Mouse (Mus musculus) lung, embryonic 15.5 days (tissue): ENCODE results near the gene Wfdc16. TPM values are rescaled to one million over a fixed set of nuclear protein-coding genes. Genes with fewer than 3 reads are reported as not detected.
"Not testable (repeated sequence)": the region's sequence is repeated elsewhere in the genome, so short reads cannot be mapped to it uniquely, and the experiment has no call there.

Experiments
- ATAC-seq: fragments of 200-750 bp; cut with Nextera tagmentation; 2 replicates; pipeline ENCODE4 v1.8.0; 2017; ENCODE audit warnings: moderate number of reproducible peaks, borderline replicate concordance; ENCODE audit not compliant: low FRiP score, low TSS enrichment; ENCODE audit errors: extremely low read depth
- H3K27ac ChIP-seq: fragments of 300-500 bp; sonication (generic); 2 replicates; pipeline ENCODE4 v1.5.1; 2015; ENCODE audit warnings: moderate library complexity, mild to moderate bottlenecking, inconsistent platforms
- H3K27me3 ChIP-seq: fragments of 300-500 bp; sonication (generic); 2 replicates; pipeline ENCODE4 v1.6.1; 2015; ENCODE audit warnings: inconsistent platforms
- H3K36me3 ChIP-seq: fragments of 300-500 bp; sonication (generic); 2 replicates; pipeline ENCODE4 v1.6.1; 2015; ENCODE audit warnings: inconsistent platforms
- H3K4me1 ChIP-seq: fragments of 300-500 bp; sonication (generic); 2 replicates; pipeline ENCODE4 v1.6.1; 2015; ENCODE audit warnings: inconsistent platforms
- H3K4me2 ChIP-seq: fragments of 300-500 bp; sonication (generic); 2 replicates; pipeline ENCODE4 v1.6.1; 2015; ENCODE audit warnings: inconsistent platforms, mild to moderate bottlenecking, moderate library complexity
- H3K4me3 ChIP-seq: fragments of 300-500 bp; sonication (generic); 2 replicates; pipeline ENCODE4 v1.5.1; 2015; ENCODE audit warnings: mild to moderate bottlenecking, inconsistent platforms
- H3K9ac ChIP-seq: fragments of 300-500 bp; sonication (generic); 2 replicates; pipeline ENCODE4 v1.6.1; 2015; ENCODE audit warnings: inconsistent platforms
- H3K9me3 ChIP-seq: fragments of 300-500 bp; sonication (generic); 2 replicates; pipeline ENCODE4 v1.6.1; 2016; ENCODE audit warnings: inconsistent platforms
- WGBS: fragments of 180-500 bp; shearing (Covaris S2); methylation state at CpG from one replicate; pipeline ENCODE4 v1.1.7; 2015; 5-methylcytosine and 5-hydroxymethylcytosine counted together
- polyA plus RNA-seq: library from polyadenylated mRNA; unstranded; fragments of >200 nt; fragmentation: Nextera tagmentation; extraction: Ambion mirVana; gene quantifications from 2 replicates; pipeline ENCODE4 v1.2.1, GENCODE M21; 2015

The Wfdc16 gene
- polyA plus RNA-seq, 1 experiment from 2014 or later, result not detected

DNA sequence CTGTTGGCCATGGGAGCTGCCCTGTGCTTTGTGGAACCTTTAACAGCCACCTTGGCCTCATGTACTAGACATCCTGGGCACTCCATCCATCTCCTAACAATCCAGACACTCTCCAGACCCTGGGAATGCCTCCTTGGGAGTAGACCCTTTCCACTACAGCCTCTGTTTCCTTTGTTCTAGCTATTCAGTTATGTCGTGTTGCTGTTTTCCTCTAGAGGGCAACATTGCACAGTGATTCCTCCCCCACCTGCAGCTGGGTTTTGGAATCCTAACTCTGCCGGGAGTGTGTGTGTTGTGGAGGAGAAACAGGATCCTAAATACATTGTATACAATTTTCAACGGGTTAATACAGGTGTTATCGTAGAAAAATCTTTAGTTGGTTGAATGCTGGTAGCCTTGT is 46.6 kb downstream of the Wfdc16 start:
- no peak overlapping the region for H3K4me2 ChIP-seq
- H3K27ac ChIP-seq, result no peak overlapping the region
- no peaks in the 10 kb centered on the region for H3K4me1 ChIP-seq
- ATAC-seq, result no peak
- H3K36me3 ChIP-seq, result no peaks in the 10 kb centered on the region
- H3K27me3 ChIP-seq, result no peaks in the 10 kb centered on the region
- WGBS, result 6% methylated on average over 4 of the region's 4 CpGs
- H3K4me3 ChIP-seq, result no peak overlapping the region
- no peaks in the 10 kb centered on the region for H3K9me3 ChIP-seq
- H3K9ac ChIP-seq, result no peak overlapping the region

DNA sequence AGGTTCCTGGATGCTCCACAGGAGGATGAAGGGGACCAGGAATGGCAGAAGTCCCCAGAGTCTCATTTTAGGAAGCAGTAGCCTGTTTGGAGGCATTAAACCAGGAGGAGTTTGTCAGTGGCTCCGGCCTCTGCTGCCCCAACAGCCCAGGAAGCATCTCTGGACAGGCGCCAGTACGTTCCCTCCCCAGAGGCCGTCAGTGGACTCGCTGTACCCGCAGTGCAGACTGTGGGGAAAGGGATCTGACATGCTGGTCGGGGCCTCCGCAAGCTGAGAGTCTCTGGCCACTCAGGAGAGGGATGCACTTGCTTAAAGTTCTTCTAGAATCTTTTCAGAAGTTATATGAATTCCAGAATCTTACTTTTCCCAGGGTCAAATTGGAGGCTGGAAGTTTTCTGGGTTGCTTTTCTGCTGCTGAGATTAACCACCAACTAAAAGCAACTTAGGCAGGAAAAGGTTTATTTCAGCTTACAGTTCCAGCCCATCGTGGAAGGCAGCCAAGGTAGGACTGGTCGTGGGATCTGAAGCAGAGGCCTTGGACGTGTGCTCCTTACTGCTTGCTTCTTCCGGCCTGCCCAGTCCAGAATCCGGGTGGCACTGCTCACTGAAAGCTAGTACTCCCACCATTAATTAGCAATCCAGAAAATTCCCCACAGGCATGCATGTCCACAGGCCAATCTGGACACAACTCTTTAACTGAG is 53.4 kb downstream of the Wfdc16 start, which contains the start of gene Wfdc6a:
Gene Wfdc6a, minus strand, starts transcription at position 423 of the 701 bp plus-strand sequence.
- H3K4me1 ChIP-seq, H3K9ac ChIP-seq, H3K36me3 ChIP-seq, H3K27me3 ChIP-seq, H3K9me3 ChIP-seq, H3K4me2 ChIP-seq, H3K4me3 ChIP-seq, ATAC-seq: not testable (repeated sequence)
- 38% methylated on average over 13 of the region's 13 CpGs for WGBS
- H3K27ac ChIP-seq, result peak within 1 kb of the TSS; percentile 13; the same call in 1 of the 2 replicates

Other genes with a start within 250 kb of the Wfdc16 start
- gene Slpi, start 249.7 kb downstream of the Wfdc16 start, polyA plus RNA-seq, result 1.4 and 1.6 TPM in 2 replicates
- 9.4 and 10.7 TPM in 2 replicates for gene Rbpjl, start 235.7 kb downstream of the Wfdc16 start, polyA plus RNA-seq
- 41.3 and 42.7 TPM in 2 replicates for gene Matn4, start 233.6 kb downstream of the Wfdc16 start, polyA plus RNA-seq
- gene Sdc4, start 194.9 kb downstream of the Wfdc16 start, polyA plus RNA-seq, result 161 and 178 TPM in 2 replicates
- gene Sys1, start 181.8 kb downstream of the Wfdc16 start, polyA plus RNA-seq, result 65.8 and 69.0 TPM in 2 replicates
- gene Gm20458, start 177.8 kb downstream of the Wfdc16 start, polyA plus RNA-seq, result 17.1 and 17.6 TPM in 2 replicates
- not detected in 2 replicates for gene Trp53tg5, start 165.1 kb downstream of the Wfdc16 start, polyA plus RNA-seq
- gene Dbndd2, start 152.7 kb downstream of the Wfdc16 start, polyA plus RNA-seq, result 8.8 and 10.1 TPM in 2 replicates
- 60.8 and 64.6 TPM in 2 replicates for gene Pigt, start 141.3 kb downstream of the Wfdc16 start, polyA plus RNA-seq
- gene Wfdc2, start 76.4 kb downstream of the Wfdc16 start, polyA plus RNA-seq, result 404 and 415 TPM in 2 replicates
- gene Spint3, start 65.3 kb downstream of the Wfdc16 start, polyA plus RNA-seq, result not detected in 2 replicates
- 0.77 and 0.95 TPM in 2 replicates for gene Wfdc6a, start 53.3 kb downstream of the Wfdc16 start, polyA plus RNA-seq
- gene Eppin, start 45.2 kb downstream of the Wfdc16 start, polyA plus RNA-seq, result not detected in 2 replicates
- gene Wfdc6b, start 25.3 kb downstream of the Wfdc16 start, polyA plus RNA-seq, result not detected in 2 replicates
- not detected in 2 replicates for gene Wfdc8, start 25.2 kb downstream of the Wfdc16 start, polyA plus RNA-seq
- gene Wfdc10, start 17.2 kb upstream of the Wfdc16 start, polyA plus RNA-seq, result not detected in 2 replicates
- gene Wfdc9, start 17.8 kb upstream of the Wfdc16 start, polyA plus RNA-seq, result not detected in 2 replicates
- not detected in 2 replicates for gene Wfdc11, start 35.3 kb upstream of the Wfdc16 start, polyA plus RNA-seq
- 0.20 and 0.22 TPM in 2 replicates for gene Wfdc13, start 46.3 kb upstream of the Wfdc16 start, polyA plus RNA-seq
- gene Spint4, start 59.7 kb upstream of the Wfdc16 start, polyA plus RNA-seq, result not detected in 2 replicates
- gene Spint5, start 76.5 kb upstream of the Wfdc16 start, polyA plus RNA-seq, result not detected in 2 replicates
- gene Wfdc3, start 107.1 kb upstream of the Wfdc16 start, polyA plus RNA-seq, result 1.9 and 2.3 TPM in 2 replicates
- gene Dnttip1, start 107.2 kb upstream of the Wfdc16 start, polyA plus RNA-seq, result 70.5 and 71.3 TPM in 2 replicates
- 554 and 590 TPM in 2 replicates for gene Ube2c, start 131.1 kb upstream of the Wfdc16 start, polyA plus RNA-seq
- 2.0 and 9.7 TPM in 2 replicates for gene Tnnc2, start 141.2 kb upstream of the Wfdc16 start, polyA plus RNA-seq
- 24.4 and 27.0 TPM in 2 replicates for gene Snx21, start 147.0 kb upstream of the Wfdc16 start, polyA plus RNA-seq
- gene Acot8, start 166.1 kb upstream of the Wfdc16 start, polyA plus RNA-seq, result 19.8 and 20.3 TPM in 2 replicates
- 6.7 and 8.4 TPM in 2 replicates for gene Zswim3, start 166.3 kb upstream of the Wfdc16 start, polyA plus RNA-seq
- 15.8 and 16.8 TPM in 2 replicates for gene Zswim1, start 183.9 kb upstream of the Wfdc16 start, polyA plus RNA-seq
- not detected in 2 replicates for gene Spata25, start 189.7 kb upstream of the Wfdc16 start, polyA plus RNA-seq
- 131 and 139 TPM in 2 replicates for gene Ctsa, start 194.1 kb upstream of the Wfdc16 start, polyA plus RNA-seq
- 6.6 and 7.5 TPM in 2 replicates for gene Neurl2, start 194.7 kb upstream of the Wfdc16 start, polyA plus RNA-seq
- gene Pltp, start 218.9 kb upstream of the Wfdc16 start, polyA plus RNA-seq, result 149 and 169 TPM in 2 replicates
- gene Pcif1, start 240.5 kb upstream of the Wfdc16 start, polyA plus RNA-seq, result 74.4 and 75.2 TPM in 2 replicates